Mouse (Mus musculus) MEL (cell line): ENCODE data around the gene Stkld1. TPM values are rescaled to one million over a fixed set of nuclear protein-coding genes. Genes with fewer than 3 reads are reported as not detected.
A peak's percentile ranks its signal among the peaks of the same experiment; 100 is the strongest.

Source experiments
- DNase-seq: peaks from one replicate; pipeline ENCODE4 v3.0.0; 2011; ENCODE audit warnings: low read depth, low spot score
- H3K27ac ChIP-seq: 2 replicates; pipeline ENCODE4 v1.5.1; 2012; ENCODE audit warnings: low read depth, mild to moderate bottlenecking, control low read depth, low read length, moderate library complexity; ENCODE audit not compliant: control insufficient read depth
- H3K27me3 ChIP-seq, 2 experiments: fragments of 150-350 bp in 1 of 2; sonication (generic) in 1 of 2; 2 replicates each; pipeline ENCODE4 v1.6.1; 2012; ENCODE audit warnings: low read length in 2 of 2, mild to moderate bottlenecking in 2 of 2, improper control_type of control experiment in 1 of 2, moderate library complexity in 1 of 2; ENCODE audit not compliant: insufficient read depth in 2 of 2, control insufficient read depth in 1 of 2
- H3K36me3 ChIP-seq, 2 experiments: 2 replicates each; pipeline ENCODE4 v1.6.1; 2012 to 2014; ENCODE audit warnings: low read length in 2 of 2, improper control_type of control experiment in 1 of 2, inconsistent platforms in 1 of 2, mild to moderate bottlenecking in 1 of 2; ENCODE audit not compliant: insufficient read depth in 2 of 2, control insufficient read depth in 1 of 2
- H3K4me1 ChIP-seq, 2 experiments: fragments of 150-350 bp in 1 of 2; sonication (generic) in 1 of 2; 2 replicates each; pipeline ENCODE4 v1.6.1; 2012; ENCODE audit warnings: low read length in 2 of 2, improper control_type of control experiment in 1 of 2, mild to moderate bottlenecking in 1 of 2; ENCODE audit not compliant: insufficient read depth in 2 of 2, control insufficient read depth in 1 of 2
- H3K4me3 ChIP-seq, 2 experiments: fragments of 150-350 bp in 1 of 2; sonication (generic) in 1 of 2; 2 replicates each; pipeline ENCODE4 v1.5.1; 2012; ENCODE audit warnings: low read depth in 2 of 2, low read length in 2 of 2, mild to moderate bottlenecking in 2 of 2, moderate library complexity in 2 of 2, control low read depth in 1 of 2, improper control_type of control experiment in 1 of 2; ENCODE audit not compliant: control insufficient read depth in 1 of 2, insufficient read depth in 1 of 2
- H3K79me2 ChIP-seq: 2 replicates; pipeline ENCODE4 v1.6.1; 2012; ENCODE audit warnings: mild to moderate bottlenecking, low read length, moderate library complexity; ENCODE audit not compliant: control insufficient read depth, poor library complexity, insufficient read depth
- H3K9ac ChIP-seq: 2 replicates; pipeline ENCODE4 v1.6.1; 2012; ENCODE audit warnings: low read depth, mild to moderate bottlenecking, control low read depth, low read length, moderate library complexity; ENCODE audit not compliant: control insufficient read depth, poor library complexity, severe bottlenecking
- H3K9me3 ChIP-seq: fragments of 150-350 bp; sonication (generic); replicated peaks from 2 replicates; pipeline ENCODE4 v1.6.1; 2012; ENCODE audit warnings: mild to moderate bottlenecking, low read length, improper control_type of control experiment, moderate library complexity; ENCODE audit not compliant: insufficient read depth
- BHLHE40 ChIP-seq: IDR thresholded peaks from 2 replicates; pipeline ENCODE4 v1.6.1; 2012; ENCODE audit warnings: low read depth, mild to moderate bottlenecking, inconsistent platforms, low read length, improper control_type of control experiment, borderline replicate concordance
- E2F4 ChIP-seq: IDR thresholded peaks from 2 replicates; pipeline ENCODE4 v1.6.1; 2011; ENCODE audit warnings: low read depth, low read length, improper control_type of control experiment, borderline replicate concordance
- ELF1 ChIP-seq: IDR thresholded peaks from 2 replicates; pipeline ENCODE4 v1.6.1; 2014; ENCODE audit warnings: low read depth, mild to moderate bottlenecking, inconsistent platforms, low read length, improper control_type of control experiment, moderate library complexity
- EP300 ChIP-seq, 2 experiments: IDR thresholded peaks; 2 replicates each; pipeline ENCODE4 v1.6.1; 2011; ENCODE audit warnings: improper control_type of control experiment in 2 of 2, low read length in 2 of 2, low read depth in 1 of 2, mild to moderate bottlenecking in 1 of 2
- GABPA ChIP-seq: IDR thresholded peaks from 2 replicates; pipeline ENCODE4 v1.6.1; 2012; ENCODE audit warnings: low read depth, mild to moderate bottlenecking, inconsistent platforms, low read length, improper control_type of control experiment, moderate library complexity
- GATA1 ChIP-seq: IDR thresholded peaks from 2 replicates; pipeline ENCODE4 v1.6.1; 2011; ENCODE audit warnings: low read depth, low read length, improper control_type of control experiment
- HCFC1 ChIP-seq: IDR thresholded peaks from 2 replicates; pipeline ENCODE4 v1.6.1; 2012; ENCODE audit warnings: low read depth, mild to moderate bottlenecking, inconsistent platforms, low read length, improper control_type of control experiment, moderate library complexity
- MAFK ChIP-seq: IDR thresholded peaks from 2 replicates; pipeline ENCODE4 v1.6.1; 2011; ENCODE audit warnings: low read depth, mild to moderate bottlenecking, low read length, improper control_type of control experiment, borderline replicate concordance
- MAX ChIP-seq: IDR thresholded peaks from 2 replicates; pipeline ENCODE4 v1.6.1; 2011; ENCODE audit warnings: low read length, improper control_type of control experiment
- MAZ ChIP-seq: IDR thresholded peaks from 2 replicates; pipeline ENCODE4 v1.6.1; 2012; ENCODE audit warnings: low read depth, mild to moderate bottlenecking, inconsistent platforms, low read length, improper control_type of control experiment
- MEF2A ChIP-seq: IDR thresholded peaks from 2 replicates; pipeline ENCODE4 v1.6.1; 2014; ENCODE audit warnings: low read depth, mild to moderate bottlenecking, inconsistent platforms, low read length, improper control_type of control experiment; ENCODE audit not compliant: poor library complexity, insufficient replicate concordance, severe bottlenecking; ENCODE audit errors: extremely low read depth
- MYC ChIP-seq: IDR thresholded peaks from 2 replicates; pipeline ENCODE4 v1.6.1; 2011; ENCODE audit warnings: low read depth, mild to moderate bottlenecking, low read length, improper control_type of control experiment, moderate library complexity
- NELFE ChIP-seq: IDR thresholded peaks from 2 replicates; pipeline ENCODE4 v1.6.1; 2011; ENCODE audit warnings: low read depth, low read length, improper control_type of control experiment
- POLR2A ChIP-seq, 2 experiments: IDR thresholded peaks; 2 replicates each; pipeline ENCODE4 v1.6.1; 2011 to 2012; ENCODE audit warnings: low read length in 2 of 2, mild to moderate bottlenecking in 2 of 2, control low read depth in 1 of 2, improper control_type of control experiment in 1 of 2, low read depth in 1 of 2, moderate library complexity in 1 of 2; ENCODE audit not compliant: control insufficient read depth in 1 of 2, insufficient read depth in 1 of 2, poor library complexity in 1 of 2
- POLR2AphosphoS2 ChIP-seq: IDR thresholded peaks from 2 replicates; pipeline ENCODE4 v1.6.1; 2011; ENCODE audit warnings: low read length, improper control_type of control experiment
- POLR2AphosphoS5 ChIP-seq: IDR thresholded peaks from 2 replicates; pipeline ENCODE4 v1.6.1; 2012; ENCODE audit warnings: low read depth, borderline replicate concordance, mild to moderate bottlenecking, inconsistent platforms, low read length, moderate library complexity, mixed read lengths
- RAD21 ChIP-seq: IDR thresholded peaks from 2 replicates; pipeline ENCODE4 v1.6.1; 2011; ENCODE audit warnings: mild to moderate bottlenecking, low read depth, low read length, improper control_type of control experiment
- RCOR1 ChIP-seq: IDR thresholded peaks from 2 replicates; pipeline ENCODE4 v1.6.1; 2012; ENCODE audit warnings: low read depth, mild to moderate bottlenecking, inconsistent platforms, low read length, improper control_type of control experiment
- SIN3A ChIP-seq: IDR thresholded peaks from 2 replicates; pipeline ENCODE4 v1.6.1; 2012; ENCODE audit warnings: low read length, improper control_type of control experiment, inconsistent platforms
- TAL1 ChIP-seq: IDR thresholded peaks from 2 replicates; pipeline ENCODE4 v1.6.1; 2012; ENCODE audit warnings: mild to moderate bottlenecking, inconsistent platforms, low read length, moderate library complexity, mixed read lengths
- UBTF ChIP-seq: IDR thresholded peaks from 2 replicates; pipeline ENCODE4 v1.6.1; 2012; ENCODE audit warnings: low read depth, mild to moderate bottlenecking, inconsistent platforms, low read length, improper control_type of control experiment, moderate library complexity, borderline replicate concordance; ENCODE audit not compliant: insufficient read depth
- USF1 ChIP-seq: IDR thresholded peaks from 2 replicates; pipeline ENCODE4 v1.6.1; 2014; ENCODE audit warnings: low read depth, mild to moderate bottlenecking, inconsistent platforms, low read length, improper control_type of control experiment, moderate library complexity
- USF2 ChIP-seq, 2 experiments: IDR thresholded peaks; 2 replicates each; pipeline ENCODE4 v1.6.1; 2011 to 2012; ENCODE audit warnings: improper control_type of control experiment in 2 of 2, low read length in 2 of 2, borderline replicate concordance in 1 of 2, inconsistent platforms in 1 of 2, low read depth in 1 of 2, mild to moderate bottlenecking in 1 of 2; ENCODE audit not compliant: insufficient read depth in 1 of 2
- ZKSCAN1 ChIP-seq: IDR thresholded peaks from 2 replicates; pipeline ENCODE4 v1.6.1; 2012; ENCODE audit warnings: low read depth, mild to moderate bottlenecking, inconsistent platforms, low read length, improper control_type of control experiment, moderate library complexity
- ZNF384 ChIP-seq: IDR thresholded peaks from 2 replicates; pipeline ENCODE4 v1.6.1; 2012; ENCODE audit warnings: low read depth, mild to moderate bottlenecking, inconsistent platforms, low read length, improper control_type of control experiment
- polyA plus RNA-seq, 2 experiments: library from polyadenylated mRNA; stranded (reverse) in 1 of 2; unstranded in 1 of 2; fragments of >175 nt in 1 of 2; fragments of >200 nt in 1 of 2; gene quantifications; 2 replicates each; pipeline versions ENCODE4 v1.2.1 to v1.2.4; 2012; ENCODE audit warnings: low replicate concordance in 2 of 2, low read depth in 1 of 2; ENCODE audit not compliant: insufficient read length in 2 of 2, insufficient read depth in 1 of 2, missing spikeins in 1 of 2
- total RNA-seq: library from RNA; depleted of rRNA; stranded (reverse); fragments of 300-350 nt; gene quantifications from 2 replicates; pipeline ENCODE4 v1.2.3, GENCODE M21; 2012

Stkld1 gene
- total and polyA plus RNA-seq, 3 experiments: 0.25 TPM; not detected in 2

DNA sequence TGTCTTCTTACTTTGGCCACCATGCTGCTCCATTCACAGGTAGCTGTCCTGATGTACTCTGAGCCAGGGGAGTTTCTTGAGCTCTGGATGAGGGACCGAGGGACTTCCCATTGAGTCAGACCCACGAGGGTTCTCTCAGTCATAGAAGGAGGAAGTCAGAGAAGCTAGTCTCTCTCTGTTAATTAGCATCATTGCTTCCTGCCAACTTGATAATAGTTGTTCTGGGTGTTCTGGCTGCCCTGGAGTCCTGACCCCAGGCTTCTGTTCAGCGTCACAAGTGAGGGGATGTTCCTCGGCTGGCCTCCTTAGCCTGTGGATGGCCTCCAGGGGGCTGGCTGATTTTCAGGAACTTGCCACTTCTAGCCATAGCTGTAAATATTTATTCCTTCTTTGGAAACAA lies 40.1 kb downstream of the Stkld1 start:
- H3K79me2 ChIP-seq: no peaks in the 10 kb centered on the region
- no peak overlapping the region for H3K27ac ChIP-seq
- no peak overlapping the region for H3K9ac ChIP-seq
- TF ChIP-seq MYC (0 out of 2 replicates have a peak, but pooled peaks have one; percentile 25), EP300 (IDR thresholded peaks at IDR 0.05; ENCODE audit: low read depth in 1 of 2, low read length in 2 of 2) (0 out of 4 replicates have a peak, but pooled peaks of 1 of the 2 experiments have one; percentile 7), POLR2AphosphoS5 (no peak), E2F4 (no peak)
- TF ChIP-seq, all 39 proteins: peak for 2
- DNase-seq: peak; percentile 66
- peaks cover 0 to 2% of the 10 kb centered on the region in 2 experiments; a peak in 1 of 4 replicates for H3K36me3 ChIP-seq
- H3K9me3 ChIP-seq: no peaks in the 10 kb centered on the region
- no peak overlapping the region for H3K4me3 ChIP-seq
- no peaks in the 10 kb centered on the region for H3K27me3 ChIP-seq
- H3K4me1 ChIP-seq: peaks cover 0 to 14% of the 10 kb centered on the region in 2 experiments; a peak in 2 of 4 replicates

DNA sequence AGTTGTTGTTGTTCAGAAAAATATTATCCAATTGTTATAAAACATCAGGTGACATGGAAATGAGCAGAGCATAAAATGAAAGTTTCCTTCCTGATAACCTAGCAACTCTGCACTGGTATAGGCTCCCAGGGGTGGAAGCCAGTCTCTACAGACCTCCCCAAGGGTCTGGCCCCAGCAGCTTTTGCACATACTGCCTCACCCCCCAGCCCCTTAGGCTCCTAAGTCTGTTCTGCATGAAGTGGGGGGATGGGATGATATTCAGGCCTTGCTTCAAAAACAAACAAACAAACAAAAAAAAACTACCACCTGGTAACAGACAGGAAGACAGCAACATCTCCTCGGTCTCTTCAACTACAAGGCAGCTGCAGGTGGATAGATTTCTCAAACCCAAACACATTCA lies 46.5 kb downstream of the Stkld1 start:
- no peak overlapping the region for H3K4me3 ChIP-seq
- no peak overlapping the region for H3K27ac ChIP-seq
- no peak for DNase-seq
- no peaks in the 10 kb centered on the region; a peak in 1 of 4 replicates for H3K27me3 ChIP-seq
- H3K9me3 ChIP-seq: no peaks in the 10 kb centered on the region
- H3K79me2 ChIP-seq: no peaks in the 10 kb centered on the region
- H3K36me3 ChIP-seq: no peaks in the 10 kb centered on the region
- TF ChIP-seq RCOR1 (no peak), NELFE (no peak), POLR2AphosphoS2 (no peak), USF1 (no peak), POLR2A (IDR thresholded peaks at IDR 0.05; ENCODE audit: control insufficient read depth in 1 of 2, insufficient read depth in 1 of 2, low read depth in 1 of 2, low read length in 2 of 2, poor library complexity in 1 of 2) (no peak), RAD21 (no peak), MYC (no peak), GATA1 (no peak), HCFC1 (no peak), MEF2A (no peak), SIN3A (no peak)
- no peaks in the 10 kb centered on the region for H3K4me1 ChIP-seq
- H3K9ac ChIP-seq: no peak overlapping the region

DNA sequence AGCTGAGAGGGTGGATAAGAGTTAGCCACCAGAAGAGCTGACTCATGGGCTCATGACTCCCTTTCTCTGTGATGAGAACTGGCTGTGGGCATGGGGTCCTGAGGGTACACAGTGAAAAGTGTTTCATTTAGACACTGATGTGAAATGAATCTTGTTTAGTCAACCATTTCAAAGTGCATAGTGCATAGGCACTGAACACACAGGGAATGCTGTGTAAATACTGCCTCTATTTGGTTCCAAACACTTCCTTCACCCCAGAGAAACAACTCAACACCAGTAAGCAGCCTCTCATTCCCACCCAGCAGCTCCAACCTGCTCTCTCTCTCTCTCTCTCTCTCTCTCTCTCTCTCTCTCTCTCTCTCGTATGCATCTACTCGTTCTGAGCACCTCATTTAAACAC lies 50.3 kb downstream of the Stkld1 start:
- DNase-seq: no peak
- peaks cover 0 to 3% of the 10 kb centered on the region in 2 experiments; a peak in 1 of 4 replicates for H3K4me1 ChIP-seq
- H3K9ac ChIP-seq: no peak overlapping the region
- no peak overlapping the region for H3K4me3 ChIP-seq
- H3K9me3 ChIP-seq: no peaks in the 10 kb centered on the region
- H3K36me3 ChIP-seq: no peaks in the 10 kb centered on the region
- no peaks in the 10 kb centered on the region; a peak in 1 of 4 replicates for H3K27me3 ChIP-seq
- H3K27ac ChIP-seq: no peak overlapping the region
- no peaks in the 10 kb centered on the region for H3K79me2 ChIP-seq
- TF ChIP-seq EP300 (IDR thresholded peaks at IDR 0.05; ENCODE audit: low read depth in 1 of 2, low read length in 2 of 2) (no peak), ZKSCAN1 (no peak), USF2 (IDR thresholded peaks at IDR 0.05; ENCODE audit: borderline replicate concordance in 1 of 2, insufficient read depth in 1 of 2, low read depth in 1 of 2, low read length in 2 of 2) (no peak), MAFK (no peak), POLR2A (IDR thresholded peaks at IDR 0.05; ENCODE audit: control insufficient read depth in 1 of 2, insufficient read depth in 1 of 2, low read depth in 1 of 2, low read length in 2 of 2, poor library complexity in 1 of 2) (no peak), UBTF (no peak), GABPA (no peak), MAZ (no peak), POLR2AphosphoS2 (no peak), ZNF384 (no peak), TAL1 (no peak), MAX (no peak), ELF1 (no peak), BHLHE40 (no peak)
